Mouse (Mus musculus) ovary, postnatal 36 days (tissue): Measurements from ENCODE around the gene Ufsp2.
A peak's percentile ranks its signal among the peaks of the same experiment; 100 is the strongest.

Experiments used
- DNase-seq: peaks from one replicate; pipeline ENCODE4 v3.0.0; 2022; ENCODE audit warnings: low spot score, mixed read lengths

The Ufsp2 gene

GRCm38 (mm10) chr8:45975126-45975836, at the start of gene Ufsp2, which contains the start of gene 1700029J07Rik:
Ufsp2 (plus strand) TSS chr8:45975528.
1700029J07Rik (minus strand) TSS chr8:45975252.
- peak; percentile 93 for DNase-seq

- peak; percentile 94 for DNase-seq
Observed at GRCm38 (mm10) chr8:45934582-45935014, 40.7 kb upstream of the Ufsp2 start, which contains the start of gene Ccdc110. Ccdc110 (plus strand) TSS chr8:45934619.

GRCm38 (mm10) chr8:45936986-45937385, 38.3 kb upstream of the Ufsp2 start:
- no peak for DNase-seq

- no peak for DNase-seq
Observed at GRCm38 (mm10) chr8:45946283-45946682, 29.0 kb upstream of the Ufsp2 start.

GRCm38 (mm10) chr8:45950622-45951021, 24.7 kb upstream of the Ufsp2 start:
- no peak for DNase-seq

- DNase-seq = no peak
Observed at GRCm38 (mm10) chr8:45970894-45971293, 4.4 kb upstream of the Ufsp2 start.

- DNase-seq = no peak
Observed at GRCm38 (mm10) chr8:45973988-45974505, 1.3 kb upstream of the Ufsp2 start.

GRCm38 (mm10) chr8:45975837-45976468, 625 bp downstream of the Ufsp2 start:
- no peak for DNase-seq

- no peak for DNase-seq
Observed at GRCm38 (mm10) chr8:45986665-45987064, 11.3 kb downstream of the Ufsp2 start.

GRCm38 (mm10) chr8:45988189-45988588, 12.9 kb downstream of the Ufsp2 start:
- DNase-seq = no peak

GRCm38 (mm10) chr8:45990631-45991310, 15.4 kb downstream of the Ufsp2 start:
- no peak for DNase-seq

- DNase-seq = no peak
Observed at GRCm38 (mm10) chr8:45994111-45994510, 18.8 kb downstream of the Ufsp2 start.

GRCm38 (mm10) chr8:45995576-45995975, 20.2 kb downstream of the Ufsp2 start:
- DNase-seq = no peak

- DNase-seq = no peak
Observed at GRCm38 (mm10) chr8:45998228-45998627, 22.9 kb downstream of the Ufsp2 start.

GRCm38 (mm10) chr8:45999138-45999783, 23.9 kb downstream of the Ufsp2 start, which contains the start of gene Lrp2bp:
Lrp2bp (plus strand) TSS chr8:45999303.
- DNase-seq = no peak

- peak; percentile 99 for DNase-seq
Observed at GRCm38 (mm10) chr8:45999784-46000705, 24.7 kb downstream of the Ufsp2 start.

- DNase-seq = no peak
Observed at GRCm38 (mm10) chr8:46005596-46005995, 30.3 kb downstream of the Ufsp2 start, which contains the start of gene Ankrd37. Ankrd37 (minus strand) TSS chr8:46005707.

GRCm38 (mm10) chr8:46007050-46007672, 31.8 kb downstream of the Ufsp2 start:
- no peak for DNase-seq

GRCm38 (mm10) chr8:46010306-46010705, 35.0 kb downstream of the Ufsp2 start:
- DNase-seq = no peak
